Mouse (Mus musculus) small intestine, adult 2 months (tissue): Measurements from ENCODE around the gene Dync1i1.

Source experiments
- CTCF ChIP-seq: fragments of 200-500 bp; IDR thresholded peaks from 2 replicates; pipeline ENCODE4 v1.5.1; 2012; ENCODE audit warnings: low read depth, mild to moderate bottlenecking, control low read depth, inconsistent platforms, low read length, moderate library complexity, mixed read lengths; ENCODE audit not compliant: insufficient replicate concordance, insufficient read length; ENCODE audit errors: extremely low read depth
- POLR2A ChIP-seq: fragments of 200-500 bp; IDR thresholded peaks from 2 replicates; pipeline ENCODE4 v1.6.1; 2012; ENCODE audit warnings: low read depth, mild to moderate bottlenecking, control low read depth, inconsistent platforms, low read length, moderate library complexity

- TF ChIP-seq POLR2A (no peak), CTCF (no peak)
Measured at GRCm38 (mm10) chr6:6027664-6028063, 302.2 kb downstream of the Dync1i1 start.
